Mouse (Mus musculus): ENCODE data around the gene Ing5.

DNA sequence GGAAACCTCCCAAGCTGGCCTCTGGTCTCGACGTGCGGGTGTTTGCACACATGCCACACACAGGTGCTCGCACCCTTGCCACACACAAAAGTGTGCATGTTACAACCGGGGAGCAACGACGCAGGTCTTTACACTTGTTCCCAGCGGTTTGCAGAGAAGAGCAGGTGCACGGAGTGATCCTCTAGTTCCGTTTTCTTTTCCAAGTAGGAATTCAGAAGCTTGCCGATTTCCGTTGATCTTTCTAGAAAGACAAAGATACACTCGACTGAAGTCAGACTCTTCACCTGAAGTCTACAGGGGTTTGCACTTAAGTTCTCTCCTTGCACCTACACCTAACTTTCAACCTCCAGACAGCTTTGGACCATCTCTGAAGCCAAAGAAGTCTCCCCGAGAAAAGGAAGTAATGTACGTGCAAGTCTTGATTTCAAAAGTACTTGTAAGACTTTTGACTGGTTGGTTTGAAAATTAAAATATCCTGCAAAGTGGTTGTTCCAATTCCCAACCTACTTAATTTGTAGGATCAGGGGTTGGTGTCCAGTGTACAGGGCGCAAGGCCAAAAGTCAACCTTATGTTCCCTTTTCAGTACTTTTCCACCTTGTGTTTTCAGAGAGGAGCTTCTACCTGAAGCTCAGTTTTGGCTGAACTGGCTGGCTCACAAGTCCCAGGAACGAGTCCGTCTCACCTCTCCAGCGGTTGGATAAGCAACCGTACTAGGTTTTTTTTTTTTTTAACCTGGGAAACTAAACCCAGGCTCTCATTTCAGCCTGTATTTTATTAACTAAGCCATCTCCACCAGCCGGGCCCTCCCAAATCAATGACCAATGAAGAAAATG is 2.9 kb upstream of the Ing5 start:
- TF ChIP-seq CTCF (IDR thresholded peaks at IDR 0.05; ENCODE audit: insufficient read depth, low read depth, low read length) (no peak), POLR2A (IDR thresholded peaks at IDR 0.05; ENCODE audit: insufficient read depth, low read depth, low read length) (no peak)
